Mouse (Mus musculus): ENCODE measurements at regions not wholly inside any gene's neighbourhood (a gene's known extent, or its start where the extent isn't known, plus 50 kb on each side); places are given as distances from the start of the nearest gene placed in this dataset.

- TF ChIP-seq CTCF (IDR thresholded peaks at IDR 0.05) = no peak
- no peak for TF ChIP-seq EP300 (IDR thresholded peaks at IDR 0.05)
Observed at GRCm38 (mm10) chr13:85553072-85553471, 264.1 kb upstream of the Rasa1 start.
